Mouse (Mus musculus): ENCODE data around the gene Olfr1412. TPM values are rescaled to one million over a fixed set of nuclear protein-coding genes. Genes with fewer than 3 reads are reported as not detected.

The Olfr1412 gene
- total RNA-seq, 2 experiments from 2014 or later: not detected

GRCm38 (mm10) chr1:92636676-92637075 lies 51.1 kb downstream of the Olfr1412 start:
- intact Hi-C loops (cut with DNase I): no loop called here
- DNase-seq: no peak

GRCm38 (mm10) chr1:92637501-92638172 lies 52.1 kb downstream of the Olfr1412 start:
- DNase-seq: no peak
- intact Hi-C loops (cut with DNase I): no loop called here

- DNase-seq: no peak
- intact Hi-C loops (cut with DNase I): no loop called here
These were observed 52.6 kb downstream of the Olfr1412 start for GRCm38 (mm10) chr1:92638181-92638580.

GRCm38 (mm10) chr1:92638736-92639135 lies 53.2 kb downstream of the Olfr1412 start:
- DNase-seq: no peak
- intact Hi-C loops (cut with DNase I): no loop called here

GRCm38 (mm10) chr1:92640393-92640792 lies 54.8 kb downstream of the Olfr1412 start:
- DNase-seq: no peak
- intact Hi-C loops (cut with DNase I): loop anchor here (5.0 kb wide), 1 partner anchor 1468 kb away; no protein-coding TSS in a partner anchor

Other genes starting within 250 kb of the Olfr1412 start
- 1,000 to 10,000 TPM in 1 of 2 experiments, 100 to 1,000 TPM in 1; 980 to 1,105 TPM for gene Ndufa10, start 111.9 kb upstream of the Olfr1412 start, total RNA-seq (2021)
- gene Olfr1416, start 100.7 kb upstream of the Olfr1412 start, total RNA-seq (2021): not detected
- gene Olfr1415, start 89.7 kb upstream of the Olfr1412 start, total RNA-seq (2021): not detected
- gene Olfr1414, start 67.1 kb upstream of the Olfr1412 start, total RNA-seq (2021): not detected
- gene Olfr1413, start 14.5 kb upstream of the Olfr1412 start, total RNA-seq (2021): not detected
- not detected for gene Olfr1411, start 8.6 kb downstream of the Olfr1412 start, total RNA-seq (2021)
- not detected for gene Olfr1410, start 20.0 kb downstream of the Olfr1412 start, total RNA-seq (2021)
- not detected for gene Olfr12, start 32.0 kb downstream of the Olfr1412 start, total RNA-seq (2021)
- gene Cops9, start 56.2 kb downstream of the Olfr1412 start, total RNA-seq (2021): 100 to 1,000 TPM; 219 to 225 TPM
- not detected for gene Otos, start 63.1 kb downstream of the Olfr1412 start, total RNA-seq (2021)
- gene Gpc1, start 245.9 kb downstream of the Olfr1412 start, total RNA-seq (2021): 100 to 1,000 TPM; 425 to 453 TPM

Data from heart, postnatal 36 days (tissue).